In the genomic region with DNA sequence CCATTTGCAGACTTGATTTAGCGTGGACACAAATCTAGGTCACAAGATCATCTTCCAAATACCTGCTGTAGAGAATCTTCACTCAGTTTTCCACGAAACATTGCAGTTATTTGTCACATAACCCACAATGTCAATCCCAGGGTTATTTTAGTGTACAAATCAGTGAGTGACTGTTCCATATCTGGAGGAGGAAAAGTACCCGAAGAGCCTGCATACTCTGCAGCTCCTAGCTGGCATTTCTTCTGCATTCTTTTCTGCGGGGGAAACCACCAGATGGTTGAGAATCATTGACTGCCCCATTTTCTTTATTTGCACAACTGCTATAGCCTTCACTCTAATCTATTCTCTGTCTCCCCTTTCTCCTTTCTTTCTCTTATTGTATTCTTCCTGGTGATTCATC, we compare ENCODE assay signal across 24 mouse cellular contexts.
"Had no signal": no experiment of that assay in that cellular context is flagged by ENCODE, and none has a peak within 500 bp of the region (broad histone marks: within the 10 kb centered on the region; RNA-seq: fewer than 3 reads in every experiment).

No protein-coding gene starts in this region.

- H3K9ac ChIP-seq: forebrain, postnatal 0 days; hindbrain, embryonic 12.5 days; hindbrain, embryonic 14.5 days; limb, embryonic 12.5 days; liver, embryonic 13.5 days; liver, embryonic 15.5 days had no signal

- H3K27ac ChIP-seq: heart, adult 2 months; hindbrain, embryonic 10.5 days; hindbrain, embryonic 12.5 days; hindbrain, embryonic 14.5 days; layer of hippocampus, adult 2 months; limb, embryonic 10.5 days; limb, embryonic 12.5 days; liver, embryonic 13.5 days; liver, embryonic 15.5 days had no signal

- DNase-seq: forebrain, postnatal 0 days; gastrocnemius, postnatal 14 days; gastrocnemius, postnatal 36 days; heart, adult 11 months; heart, adult 2 months; heart, postnatal 10 days; heart, postnatal 4 days; kidney, adult 18-20 months; kidney, adult 8-10 months; kidney, postnatal 10 days; kidney, postnatal 4 days; liver; liver, embryonic 13.5 days had no signal

- H3K9me3 ChIP-seq: hindbrain, embryonic 10.5 days; hindbrain, embryonic 12.5 days; limb, embryonic 10.5 days; limb, embryonic 12.5 days; liver, embryonic 13.5 days; liver, embryonic 15.5 days had no signal

- ATAC-seq: forebrain, postnatal 0 days; hindbrain, embryonic 16.5 days; intestine, postnatal 0 days had no signal

- H3K27me3 ChIP-seq: hindbrain, embryonic 12.5 days; limb, embryonic 12.5 days; liver, embryonic 13.5 days; liver, embryonic 15.5 days had no signal

- H3K4me3 ChIP-seq: heart, adult 2 months; hindbrain, embryonic 10.5 days; hindbrain, embryonic 12.5 days; layer of hippocampus, adult 2 months; limb, embryonic 10.5 days; limb, embryonic 12.5 days; liver, embryonic 13.5 days; liver, embryonic 15.5 days had no signal

- H3K4me1 ChIP-seq: hindbrain, embryonic 10.5 days; hindbrain, embryonic 12.5 days; limb, embryonic 12.5 days; liver, embryonic 13.5 days; liver, embryonic 15.5 days had no signal

- H3K4me2 ChIP-seq: heart, embryonic 11.5 days; hindbrain, embryonic 12.5 days; hindbrain, embryonic 14.5 days; limb, embryonic 12.5 days; liver, embryonic 11.5 days; liver, embryonic 13.5 days; liver, embryonic 15.5 days had no signal

- H3K36me3 ChIP-seq: hindbrain, embryonic 10.5 days; hindbrain, embryonic 12.5 days; limb, embryonic 10.5 days; limb, embryonic 12.5 days; liver, embryonic 13.5 days; liver, embryonic 15.5 days had no signal
